Mouse (Mus musculus): Measurements from ENCODE around the gene Spen.

DNA sequence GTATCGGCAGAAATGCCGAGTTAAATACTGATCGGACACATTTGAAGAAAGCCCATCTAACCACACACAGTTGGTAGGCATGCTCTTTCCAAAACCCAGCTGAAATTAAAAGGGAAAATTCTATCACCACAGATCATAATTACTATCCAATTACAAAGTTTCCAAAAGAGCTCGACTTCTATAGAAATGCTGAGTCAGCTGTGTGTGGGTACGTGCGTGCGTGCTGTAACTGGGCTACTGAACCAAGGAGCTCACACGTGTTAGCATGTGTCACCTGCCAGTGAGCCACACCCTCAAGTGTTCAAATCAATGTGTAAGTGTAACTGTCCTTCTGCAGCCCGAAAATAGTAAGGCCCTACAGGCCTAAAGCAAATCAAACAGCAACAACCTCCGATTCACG is 50.8 kb downstream of the Spen start:
- no peak for TF ChIP-seq GATA1 (IDR thresholded peaks at IDR 0.05; ENCODE audit: borderline replicate concordance, low read length)
- TF ChIP-seq FLI1 (IDR thresholded peaks at IDR 0.05; ENCODE audit: low read length): no peak
